Mouse (Mus musculus) monocyte, adult 59 days (primary cell): ENCODE measurements around the gene Qrich2. TPM values are rescaled to one million over a fixed set of nuclear protein-coding genes. Genes with fewer than 3 reads are reported as not detected.

ENCODE experiments used
- total RNA-seq, 2 experiments: library from RNA; stranded (reverse); gene quantifications; one replicate each; pipeline ENCODE4 v1.2.4; 2023

Gene Qrich2
- total RNA-seq = under 1 TPM in 1 of 2 experiments, not detected in 1; 0.42 TPM

DNA sequence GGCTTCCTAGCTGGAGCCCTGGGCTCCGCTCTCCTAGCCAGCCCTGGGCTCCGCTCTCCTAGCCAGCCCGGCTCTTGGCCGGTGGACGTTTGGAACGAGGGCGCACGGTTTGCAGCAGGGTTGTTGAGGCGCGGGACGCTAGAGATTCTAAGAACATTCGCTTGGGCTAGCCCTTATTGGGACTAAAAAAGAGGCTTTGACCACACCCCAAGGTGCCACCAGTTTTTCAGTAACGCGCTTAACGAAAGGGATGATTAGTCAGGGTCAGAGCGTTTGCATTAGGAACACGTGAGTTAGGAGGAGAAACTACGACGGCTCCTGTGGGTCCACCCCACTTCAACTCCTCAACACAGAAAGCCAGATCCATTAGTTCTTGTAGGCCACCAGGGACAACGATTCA, at the start of gene Qrich2:
TSS of gene Qrich2 (minus strand) at position 101 of the 400 bp plus-strand sequence.

DNA sequence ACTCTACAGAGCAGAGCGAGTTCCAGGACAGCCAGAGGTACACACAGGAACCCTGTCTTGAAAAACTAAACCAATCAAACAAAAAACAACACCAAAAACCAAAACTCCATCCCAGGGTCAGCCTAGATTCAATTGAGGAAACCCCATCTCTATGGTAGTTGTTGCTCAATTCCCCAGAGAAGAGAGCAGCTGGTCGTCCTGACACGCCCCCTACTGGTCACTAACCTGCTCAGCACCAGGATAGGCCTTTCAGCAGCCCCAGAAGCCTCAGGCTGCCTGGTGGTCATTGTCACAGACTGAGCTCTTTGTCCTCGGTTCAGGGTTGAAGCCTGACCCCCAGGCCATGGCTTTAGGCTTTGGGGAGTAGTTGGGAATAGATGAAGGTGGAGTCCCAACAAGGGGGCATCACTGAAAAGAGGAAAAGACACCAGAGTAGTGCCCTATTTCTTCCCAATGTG, 27.8 kb upstream of the Qrich2 start, which contains the start of gene Prpsap1:
TSS of gene Prpsap1 (minus strand) at position 408 of the 458 bp plus-strand sequence.

GRCm38 (mm10) chr11:116433356-116434286, 32.4 kb downstream of the Qrich2 start, which contains the start of gene Ubald2:
Gene Ubald2 (plus strand): TSS chr11:116434094.

GRCm38 (mm10) chr11:116412904-116413630, 53.0 kb downstream of the Qrich2 start, which contains the start of gene Rnf157:
Gene Rnf157 (minus strand): TSS chr11:116413032.

Other genes with a start within 250 kb of the Qrich2 start
- not detected for gene Evpl, start 228.2 kb downstream of the Qrich2 start, total RNA-seq
- 10 to 100 TPM; 46.5 to 50.4 TPM for gene Srp68, start 192.0 kb downstream of the Qrich2 start, total RNA-seq
- not detected for gene Galr2, start 185.3 kb downstream of the Qrich2 start, total RNA-seq
- gene Exoc7, start 159.0 kb downstream of the Qrich2 start, total RNA-seq = 10 to 100 TPM; 31.6 to 50.9 TPM
- gene Foxj1, start 130.8 kb downstream of the Qrich2 start, total RNA-seq = under 1 TPM in 1 of 2 experiments, not detected in 1; 0.18 TPM
- 1 to 10 TPM; 3.2 to 3.4 TPM for gene Rnf157, start 53.2 kb downstream of the Qrich2 start, total RNA-seq
- gene Ubald2, start 32.1 kb downstream of the Qrich2 start, total RNA-seq = 100 to 1,000 TPM in 1 of 2 experiments, 10 to 100 TPM in 1; 87.8 to 110 TPM
- 10 to 100 TPM; 51.4 to 61.2 TPM for gene Prpsap1, start 28.0 kb upstream of the Qrich2 start, total RNA-seq
- under 1 TPM in 1 of 2 experiments, not detected in 1; 0.10 TPM for gene Sphk1, start 64.7 kb upstream of the Qrich2 start, total RNA-seq
- gene Ube2o, start 115.2 kb upstream of the Qrich2 start, total RNA-seq = 10 to 100 TPM; 14.1 to 21.7 TPM
- not detected for gene Aanat, start 120.2 kb upstream of the Qrich2 start, total RNA-seq
- 10 to 100 TPM; 96.1 to 97.1 TPM for gene Rhbdf2, start 160.8 kb upstream of the Qrich2 start, total RNA-seq
- gene Prcd, start 187.3 kb upstream of the Qrich2 start, total RNA-seq = not detected
- under 1 TPM in 1 of 2 experiments, not detected in 1; 0.43 TPM for gene Cygb, start 188.1 kb upstream of the Qrich2 start, total RNA-seq